Mouse (Mus musculus) ES-E14 (cell line): ENCODE data around the gene Cela1.

Source experiments
- CHD2 ChIP-seq: IDR thresholded peaks from 2 replicates; pipeline ENCODE4 v1.6.1; 2014; ENCODE audit warnings: mild to moderate bottlenecking, low read depth, low read length, inconsistent platforms
- HCFC1 ChIP-seq: IDR thresholded peaks from 2 replicates; pipeline ENCODE4 v1.6.1; 2012; ENCODE audit warnings: low read length, inconsistent platforms, borderline replicate concordance; ENCODE audit not compliant: insufficient read depth
- MAFK ChIP-seq: IDR thresholded peaks from 2 replicates; pipeline ENCODE4 v1.6.1; 2014; ENCODE audit warnings: mild to moderate bottlenecking, low read depth, low read length, inconsistent platforms; ENCODE audit not compliant: insufficient read depth
- ZC3H11A ChIP-seq: IDR thresholded peaks from 2 replicates; pipeline ENCODE4 v1.6.1; 2012; ENCODE audit warnings: low read depth, mild to moderate bottlenecking, inconsistent platforms, low read length, borderline replicate concordance
- ZNF384 ChIP-seq: IDR thresholded peaks from 2 replicates; pipeline ENCODE4 v1.6.1; 2012; ENCODE audit warnings: low read depth, low read length, inconsistent platforms

DNA sequence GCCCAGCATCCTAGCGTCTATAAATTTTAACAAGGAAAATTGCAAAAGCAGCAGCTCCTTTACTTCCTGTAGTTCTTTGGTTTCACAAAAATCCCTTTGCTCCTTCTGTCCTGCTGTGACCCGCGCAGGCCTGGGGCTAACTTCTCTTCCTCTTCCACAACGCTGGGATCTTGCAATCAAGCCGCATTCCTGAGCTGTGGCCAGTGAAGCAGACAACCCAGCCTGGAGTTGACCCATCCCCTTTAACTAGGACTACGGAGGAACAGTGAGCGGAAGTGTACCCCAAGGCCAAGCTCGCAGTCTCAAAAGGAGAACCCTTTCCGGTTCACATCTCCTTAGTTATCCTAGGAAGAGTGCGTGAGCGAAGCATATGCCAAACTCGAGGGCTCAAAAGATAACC is 9.1 kb downstream of the Cela1 start:
- TF ChIP-seq CHD2, result no peak
- TF ChIP-seq ZC3H11A, result no peak
- no peak for TF ChIP-seq ZNF384
- no peak for TF ChIP-seq MAFK
- TF ChIP-seq HCFC1, result no peak
